Mouse (Mus musculus) layer of hippocampus, adult 2 months (tissue): ENCODE results near the gene Rab34. TPM values are rescaled to one million over a fixed set of nuclear protein-coding genes. Genes with fewer than 3 reads are reported as not detected.

Experiments
- DNase-seq, 2 experiments: peaks; one replicate each; pipeline ENCODE4 v3.0.0; 2022; ENCODE audit warnings: low spot score in 2 of 2
- H3K27ac ChIP-seq: fragments of 200-600 bp; 2 replicates; pipeline ENCODE4 v1.8.1; 2022
- H3K4me3 ChIP-seq: fragments of 200-600 bp; 2 replicates; pipeline ENCODE4 v1.8.1; 2022; ENCODE audit warnings: mild to moderate bottlenecking
- CTCF ChIP-seq: fragments of 200-600 bp; conservative IDR thresholded peaks from 2 replicates; pipeline ENCODE4 v1.8.1; 2022; ENCODE audit warnings: antibody characterized with exemption, mild to moderate bottlenecking, moderate library complexity
- total RNA-seq, 2 experiments: library from RNA; stranded (reverse); gene quantifications; 2 replicates each; pipeline ENCODE4 v1.2.3; 2021

The Rab34 gene
- total RNA-seq, 2 experiments from 2014 or later: 33.3 TPM

GRCm38 (mm10) chr11:78190041-78190440 lies 1.8 kb downstream of the Rab34 start:
- no peak for TF ChIP-seq CTCF
- DNase-seq: no peak
- Histone ChIP-seq H3K27ac (peak overlapping the region; percentile 95), H3K4me3 (peak overlapping the region; percentile 79)

DNA sequence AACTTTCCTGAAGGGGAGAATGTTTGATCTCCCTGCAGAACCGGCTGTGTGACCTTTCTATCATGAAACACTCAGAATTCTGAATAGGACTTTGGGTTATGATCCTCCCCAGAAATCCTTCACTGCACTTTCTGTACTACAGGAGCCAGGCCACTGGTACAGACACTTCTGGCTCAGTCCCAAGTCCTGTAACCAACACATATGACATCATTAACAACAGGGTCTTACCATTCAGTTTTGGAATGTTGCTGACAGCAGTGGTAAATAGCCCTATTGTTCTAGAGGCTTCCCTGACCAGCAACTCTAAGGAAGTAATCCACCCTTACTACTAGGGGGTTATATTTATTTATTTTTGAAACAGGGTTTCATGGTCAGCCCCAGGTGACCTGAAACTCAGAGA lies 4.9 kb downstream of the Rab34 start, which contains the start of gene Proca1:
Proca1 (plus strand) TSS at position 280 of the 400 bp plus-strand sequence.
- H3K4me3 ChIP-seq: no peak within 1 kb of the TSS
- no peak for TF ChIP-seq CTCF

DNA sequence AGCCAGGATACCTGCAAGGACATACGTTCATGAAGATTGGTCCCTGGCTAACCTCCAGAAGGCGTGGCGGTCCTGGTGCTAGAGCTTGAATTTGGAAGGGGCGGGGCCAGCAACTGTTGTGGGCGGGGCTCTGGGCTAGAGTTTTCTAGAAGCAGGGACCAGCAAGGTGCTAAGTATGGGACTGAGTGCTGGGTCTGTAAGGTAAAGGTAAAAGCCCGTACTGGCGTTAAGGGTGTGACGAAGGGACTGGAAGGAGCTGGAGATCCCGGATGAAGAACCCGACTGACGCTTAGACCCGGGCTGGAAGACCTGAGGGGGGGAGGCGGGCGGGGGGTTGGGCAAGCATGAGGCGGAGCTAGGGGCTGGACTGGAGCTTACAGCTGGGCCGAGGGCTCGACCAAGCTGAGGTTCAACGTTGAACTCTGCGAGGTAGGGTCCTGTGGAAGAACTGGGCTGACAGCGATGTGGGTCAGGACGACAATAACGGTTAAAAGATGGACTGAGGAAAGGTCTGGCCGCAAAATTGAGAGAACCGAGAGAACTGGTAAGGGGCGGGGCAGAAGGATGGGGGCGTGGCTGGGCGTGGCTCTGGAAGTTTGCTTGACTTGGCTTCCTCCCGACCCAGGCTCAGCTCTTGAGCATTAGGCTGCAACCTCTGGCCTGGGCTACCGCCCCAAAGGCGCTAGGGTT lies 6.3 kb downstream of the Rab34 start:
- peak overlapping the region; percentile 49 for H3K4me3 ChIP-seq
- no peak for DNase-seq

More for the DNA sequence above, 4.9 kb downstream of the Rab34 start, which contains the start of gene Proca1:
- no peak for DNase-seq
- no peak within 1 kb of the TSS for H3K27ac ChIP-seq

GRCm38 (mm10) chr11:78195101-78195863 lies 7.1 kb downstream of the Rab34 start:
- peak overlapping the region; percentile 49 for H3K4me3 ChIP-seq
- TF ChIP-seq CTCF: no peak
- DNase-seq: no peak

More for the DNA sequence above, 6.3 kb downstream of the Rab34 start:
- peak overlapping the region; percentile 51; the same call in 1 of the 2 replicates for H3K27ac ChIP-seq
- no peak for TF ChIP-seq CTCF

GRCm38 (mm10) chr11:78202372-78202771 lies 14.1 kb downstream of the Rab34 start:
- TF ChIP-seq CTCF: no peak
- Histone ChIP-seq H3K27ac (no peak overlapping the region), H3K4me3 (no peak overlapping the region)
- DNase-seq: no peak

More at GRCm38 (mm10) chr11:78195101-78195863, 7.1 kb downstream of the Rab34 start:
- H3K27ac ChIP-seq: peak overlapping the region; percentile 51; the same call in 1 of the 2 replicates

DNA sequence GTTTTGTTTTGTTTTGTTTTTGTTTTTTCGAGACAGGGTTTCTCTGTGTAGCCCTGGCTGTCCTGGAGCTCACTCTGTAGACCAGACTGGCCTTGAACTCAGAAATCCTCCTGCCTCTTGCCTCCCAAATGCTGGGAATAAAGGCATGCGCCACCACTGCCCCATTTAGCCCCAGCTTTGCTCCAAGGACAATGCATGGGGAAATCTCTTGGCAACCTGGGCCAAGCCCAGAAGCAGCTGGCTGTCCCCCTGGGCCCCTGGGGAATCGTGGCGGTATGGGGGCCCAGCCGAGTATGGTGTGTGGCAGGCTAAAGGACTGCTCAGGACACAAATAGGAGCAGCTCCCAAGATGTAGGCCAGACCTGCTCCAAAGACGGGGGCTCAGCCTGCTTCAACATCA lies 16.1 kb downstream of the Rab34 start:
- H3K27ac ChIP-seq: peak overlapping the region; percentile 78; the same call in 1 of the 2 replicates
- TF ChIP-seq CTCF: no peak
- no peak for DNase-seq
- H3K4me3 ChIP-seq: no peak overlapping the region

- no peak for DNase-seq
- TF ChIP-seq CTCF: no peak
- no peak overlapping the region for H3K4me3 ChIP-seq
- peak overlapping the region; percentile 78 for H3K27ac ChIP-seq
Observed at GRCm38 (mm10) chr11:78205361-78206206, 17.4 kb downstream of the Rab34 start.

DNA sequence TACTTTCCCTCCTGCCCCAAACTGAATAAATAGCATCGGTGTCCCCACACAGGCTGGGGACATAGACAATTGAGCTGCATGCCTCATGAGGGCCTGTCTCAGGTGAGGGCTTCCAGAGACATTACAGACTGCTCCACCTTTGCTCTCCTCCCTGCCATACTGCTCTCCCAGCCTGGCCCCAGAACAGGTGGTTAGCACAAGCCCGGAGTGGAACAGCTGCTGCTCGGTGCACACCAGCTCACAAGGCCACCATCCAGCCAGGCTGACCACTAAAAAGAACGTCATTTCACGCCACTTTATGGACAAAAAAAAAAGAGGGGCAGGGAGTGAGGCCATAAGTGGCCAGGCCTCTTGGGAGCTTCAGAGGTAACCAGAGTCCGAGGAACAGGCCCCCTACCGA lies 19.0 kb downstream of the Rab34 start:
- Histone ChIP-seq H3K27ac (peak overlapping the region; percentile 78; the same call in 1 of the 2 replicates), H3K4me3 (no peak overlapping the region)
- no peak for TF ChIP-seq CTCF
- DNase-seq: no peak

DNA sequence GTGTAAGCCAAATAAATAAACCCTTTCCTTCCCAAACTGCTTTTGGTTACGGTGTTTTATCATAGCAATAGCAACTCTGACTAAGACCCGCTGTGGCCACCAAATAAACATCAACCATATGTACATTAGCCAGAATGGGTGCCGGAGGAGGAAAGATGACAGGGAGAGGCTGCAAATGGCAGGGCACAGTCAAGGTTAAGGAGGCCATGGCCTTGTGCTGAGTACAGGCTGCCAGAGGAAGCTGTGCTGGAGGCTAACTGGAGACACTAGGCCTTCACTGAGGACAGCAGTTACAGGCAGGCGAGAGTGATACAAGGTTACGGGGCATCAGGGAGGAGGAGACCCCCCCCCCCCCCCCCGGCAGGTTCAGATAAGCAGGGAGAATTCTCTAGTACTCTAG lies 21.7 kb downstream of the Rab34 start:
- no peak overlapping the region for H3K4me3 ChIP-seq
- no peak for TF ChIP-seq CTCF
- no peak overlapping the region for H3K27ac ChIP-seq
- DNase-seq: no peak

GRCm38 (mm10) chr11:78210615-78211014 lies 22.4 kb downstream of the Rab34 start:
- TF ChIP-seq CTCF: no peak
- Histone ChIP-seq H3K4me3 (no peak overlapping the region), H3K27ac (no peak overlapping the region)
- no peak for DNase-seq

DNA sequence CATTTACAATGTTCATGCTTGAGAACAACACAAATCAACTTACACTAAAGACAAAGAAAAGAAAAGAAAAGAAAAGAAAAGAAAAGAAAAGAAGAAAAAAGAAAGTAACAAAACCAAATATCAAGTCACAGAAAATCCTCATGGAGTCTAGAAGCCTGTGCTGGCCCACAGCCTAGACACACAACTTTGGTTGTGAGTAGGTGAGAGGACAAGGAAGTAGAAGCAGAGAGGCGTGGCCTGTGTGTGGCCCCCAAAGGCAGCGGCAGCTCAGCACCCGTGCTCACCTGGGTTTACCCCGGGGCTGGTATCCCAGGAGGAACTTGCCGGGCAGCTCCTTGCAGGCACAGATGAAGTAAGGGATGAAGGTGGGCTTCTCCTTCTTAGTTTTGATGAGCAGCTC lies 23.3 kb downstream of the Rab34 start:
- no peak for DNase-seq
- no peak overlapping the region for H3K27ac ChIP-seq
- no peak overlapping the region for H3K4me3 ChIP-seq
- TF ChIP-seq CTCF: no peak

DNA sequence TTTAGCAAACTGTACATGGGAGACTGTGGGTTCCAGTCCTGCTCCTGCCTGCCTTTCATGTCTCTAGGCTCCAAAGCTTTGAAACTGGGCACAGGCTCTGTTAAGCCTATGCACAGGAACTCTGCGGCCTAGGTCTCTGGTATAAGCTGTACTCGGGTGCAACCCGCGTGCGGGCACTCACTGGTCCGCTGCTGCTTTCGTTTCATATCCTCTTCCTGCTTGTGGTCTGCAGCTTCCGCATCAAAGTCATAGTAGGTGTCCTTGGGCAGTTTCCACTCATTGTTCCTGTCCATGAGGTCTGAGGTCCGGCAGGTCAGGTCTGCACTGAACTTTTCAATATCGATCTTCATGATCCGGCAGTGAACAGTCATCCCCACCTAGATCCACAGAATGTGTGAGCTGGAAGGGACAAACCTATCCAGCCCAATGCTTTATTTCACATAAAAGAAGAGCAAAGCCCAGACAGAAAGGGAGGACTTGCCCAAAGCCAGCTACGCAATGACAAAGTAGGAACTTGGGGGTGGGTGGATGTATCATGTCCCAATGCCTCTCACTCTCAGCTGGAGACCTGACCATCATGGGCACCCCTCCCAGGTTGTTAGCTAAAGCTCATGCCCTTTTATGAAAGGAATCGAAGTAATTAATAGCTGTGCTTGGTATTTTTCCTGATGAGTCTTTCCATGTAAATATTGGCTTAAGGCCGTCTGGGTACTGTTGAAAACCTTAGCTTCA lies 25.0 kb downstream of the Rab34 start:
- TF ChIP-seq CTCF: no peak
- DNase-seq: no peak

More for the DNA sequence above, 25.0 kb downstream of the Rab34 start:
- Histone ChIP-seq H3K4me3 (no peak overlapping the region), H3K27ac (no peak overlapping the region)
